Mouse (Mus musculus) urinary bladder, postnatal 14 days (tissue): ENCODE results near the gene Map7.

Experiments used
- DNase-seq: peaks from one replicate; pipeline ENCODE4 v3.0.0; 2021; ENCODE audit warnings: low spot score

The Map7 gene

DNA sequence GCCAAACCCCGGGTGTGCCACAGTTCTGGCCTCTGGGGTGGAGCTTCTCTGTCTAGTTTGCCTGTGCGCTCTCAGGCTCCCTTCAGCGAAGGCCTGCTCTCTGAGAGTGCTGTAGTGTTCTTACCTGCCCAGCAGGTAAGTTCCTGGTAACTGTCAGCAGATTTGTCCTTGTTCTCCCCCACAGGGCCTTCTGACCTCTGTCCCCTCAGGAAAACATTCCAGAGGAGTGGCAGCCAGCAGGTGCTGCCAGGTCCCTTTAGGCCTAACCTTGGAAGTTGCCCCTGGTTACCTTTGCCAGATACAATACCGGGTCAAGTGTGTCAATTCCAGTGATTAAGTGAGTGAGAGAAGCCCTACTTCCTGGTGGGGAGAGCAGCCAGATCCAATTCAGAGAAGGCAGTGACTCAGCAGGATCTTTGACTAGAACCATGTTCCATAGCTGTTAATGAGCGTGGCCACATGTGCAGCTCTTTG, 38.6 kb downstream of the Map7 start:
- no peak for DNase-seq

DNA sequence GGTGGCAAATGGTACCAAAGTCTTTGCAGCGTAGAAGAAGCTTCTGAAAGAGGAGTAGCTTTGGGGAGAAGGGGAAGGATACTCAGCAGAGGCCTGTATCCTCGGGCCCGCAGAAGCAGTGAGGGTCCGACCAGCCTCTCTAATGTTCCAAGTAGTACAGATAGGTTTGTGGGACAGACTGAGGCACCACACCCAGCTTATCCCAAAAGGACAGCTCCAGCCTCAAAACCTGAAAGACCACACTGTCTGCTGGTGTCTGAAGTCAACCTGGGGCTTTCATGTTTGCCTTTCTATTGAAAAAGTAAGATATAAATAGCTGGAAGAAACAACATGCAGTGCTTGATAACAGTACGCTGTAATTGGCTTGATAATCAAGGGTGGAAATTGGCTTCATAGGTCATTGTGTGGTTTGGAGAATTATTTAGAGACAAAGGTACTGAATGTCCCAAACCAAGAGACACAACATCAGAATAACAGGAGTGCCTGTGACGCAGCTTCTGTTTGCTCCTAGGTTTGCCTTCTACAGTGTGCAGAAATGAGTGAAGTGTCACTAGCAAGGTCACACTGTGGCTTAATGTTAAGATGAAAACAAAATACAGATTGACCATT, 42.0 kb downstream of the Map7 start:
- DNase-seq = no peak

DNA sequence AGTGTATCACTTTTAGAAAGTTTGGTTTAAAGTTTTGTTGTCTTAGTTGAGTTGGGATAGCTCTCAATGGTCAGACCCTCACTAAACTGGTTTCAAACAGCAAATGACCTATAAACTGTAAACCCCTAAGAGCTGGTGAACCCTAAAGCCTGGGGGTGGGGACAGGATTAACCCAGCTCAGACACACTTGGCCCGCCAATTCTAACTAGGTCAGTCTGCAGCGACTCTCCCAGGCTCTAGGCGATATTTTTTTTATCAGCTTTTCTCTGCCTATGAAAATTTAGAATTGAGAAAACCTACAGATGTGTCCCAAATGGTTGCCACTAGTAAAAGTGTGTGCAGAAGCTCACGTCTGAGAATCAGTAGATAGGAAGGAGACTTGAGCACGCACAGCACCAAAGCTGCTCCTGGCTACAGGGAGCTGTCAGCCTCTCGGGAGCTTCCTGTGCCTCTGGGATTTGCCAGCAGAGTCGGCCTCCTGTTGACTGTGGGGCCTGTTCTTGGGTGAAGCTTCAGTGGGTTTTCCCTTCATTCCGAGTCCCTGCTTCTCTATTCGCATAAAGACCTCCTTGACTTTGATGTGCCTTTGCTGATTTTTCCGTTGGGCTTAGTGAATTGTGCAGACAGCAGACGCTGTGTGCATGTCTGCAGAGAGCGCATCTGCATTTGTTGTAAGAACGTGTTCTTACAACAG, 46.7 kb downstream of the Map7 start:
- DNase-seq = no peak

- DNase-seq = no peak
These were observed 48.8 kb downstream of the Map7 start for GRCm38 (mm10) chr10:20197039-20197438.

- DNase-seq = no peak
These were observed 50.9 kb downstream of the Map7 start for GRCm38 (mm10) chr10:20198968-20199737.

DNA sequence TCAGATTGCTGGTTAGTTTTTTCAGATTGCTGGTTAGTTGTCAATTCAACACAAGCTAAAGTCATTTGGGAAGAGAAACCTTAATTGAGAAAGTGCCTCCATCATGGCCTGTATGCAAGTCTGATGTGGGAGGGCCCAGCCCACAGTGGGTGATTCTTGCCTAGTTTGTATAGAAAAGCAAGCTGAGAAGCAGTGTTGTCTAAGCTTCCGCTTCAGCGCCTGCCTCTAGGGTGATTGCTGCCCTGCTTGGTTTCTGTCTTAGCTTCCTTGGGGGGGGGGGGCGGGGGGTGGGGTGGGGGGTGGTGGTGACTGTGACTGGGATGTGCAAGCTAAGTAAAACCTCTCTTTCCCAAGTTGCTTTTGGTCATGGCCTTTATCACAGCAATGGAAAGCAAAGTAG, 53.0 kb downstream of the Map7 start:
- no peak for DNase-seq

DNA sequence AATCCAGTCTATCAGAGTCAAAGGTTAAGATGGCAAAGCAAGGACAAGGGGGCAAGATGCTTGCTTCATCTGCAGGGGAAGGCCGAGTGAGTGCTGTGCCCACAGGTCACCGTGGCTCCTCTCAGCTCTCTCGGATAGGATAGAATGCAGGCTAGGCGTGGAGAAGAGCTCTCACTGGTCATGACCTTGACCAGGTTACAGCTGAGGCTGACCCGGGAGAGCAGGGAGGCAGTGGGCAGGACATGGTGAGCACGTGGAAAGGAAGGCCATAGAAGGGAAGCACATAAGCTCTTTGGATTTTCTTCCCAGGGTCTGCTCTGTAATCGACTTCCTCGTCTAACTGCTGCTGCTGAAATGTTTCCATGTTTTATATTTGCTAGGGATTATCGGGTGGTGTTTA, 53.9 kb downstream of the Map7 start:
- no peak for DNase-seq

GRCm38 (mm10) chr10:20202818-20203217, 54.5 kb downstream of the Map7 start:
- no peak for DNase-seq

DNA sequence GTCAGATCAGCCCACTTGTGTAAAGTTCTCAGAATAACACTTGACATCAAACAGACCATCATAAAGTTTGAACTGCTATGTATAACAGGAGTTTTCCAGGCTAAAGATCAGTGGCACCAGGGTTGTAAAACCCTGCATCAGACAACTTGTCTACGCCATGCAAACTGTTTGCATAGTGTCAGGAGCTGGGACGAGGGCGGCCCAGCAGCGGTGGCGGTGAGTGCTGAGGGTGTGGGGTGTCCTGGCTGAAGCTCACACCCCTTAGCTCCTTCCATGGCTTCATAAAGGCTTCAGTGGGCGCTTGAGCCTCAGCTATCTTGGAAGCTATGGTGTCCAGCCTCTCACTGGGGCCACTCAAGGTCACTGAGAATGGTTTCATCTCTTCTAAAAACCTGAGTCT, 55.2 kb downstream of the Map7 start:
- DNase-seq = no peak

GRCm38 (mm10) chr10:20204696-20205431, 56.6 kb downstream of the Map7 start:
- DNase-seq = no peak

- DNase-seq = no peak
These were observed 58.7 kb downstream of the Map7 start for GRCm38 (mm10) chr10:20206966-20207365.

DNA sequence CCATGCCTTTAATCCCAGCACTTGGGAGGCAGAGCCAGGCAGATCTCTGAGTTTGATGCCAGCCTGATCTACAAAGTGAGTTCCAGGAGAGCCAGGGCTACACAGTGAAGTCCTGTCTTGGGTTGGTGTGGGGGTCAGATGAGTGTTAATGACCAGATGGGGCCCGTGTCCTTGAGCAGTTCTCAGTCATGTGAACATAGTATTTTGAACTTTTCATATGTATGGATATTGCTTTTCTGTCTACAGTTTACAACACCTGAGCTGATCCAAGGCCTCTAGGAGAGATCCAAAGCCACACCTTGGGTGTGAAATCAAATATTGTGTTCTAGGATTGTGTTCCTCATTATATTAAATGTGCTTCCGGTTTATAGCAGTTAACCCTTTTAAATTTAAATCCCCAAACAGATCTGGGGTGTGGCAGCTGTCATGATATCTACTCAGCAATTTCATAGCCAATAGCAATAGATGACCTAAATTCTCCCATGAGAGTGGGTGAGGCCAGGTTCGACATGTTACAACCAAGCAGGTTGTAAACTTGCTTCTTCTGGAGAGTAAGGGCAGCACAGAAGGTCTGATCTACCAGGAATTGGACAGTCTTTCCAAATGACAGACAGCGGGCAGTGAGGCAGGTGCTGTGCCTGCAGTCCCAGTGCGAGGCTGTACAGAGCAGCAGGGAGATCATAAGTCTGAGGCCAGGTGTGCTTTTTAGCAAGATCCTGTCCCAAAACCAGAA, 61.5 kb downstream of the Map7 start:
- DNase-seq = no peak

GRCm38 (mm10) chr10:20214418-20214817, 66.1 kb downstream of the Map7 start:
- no peak for DNase-seq

DNA sequence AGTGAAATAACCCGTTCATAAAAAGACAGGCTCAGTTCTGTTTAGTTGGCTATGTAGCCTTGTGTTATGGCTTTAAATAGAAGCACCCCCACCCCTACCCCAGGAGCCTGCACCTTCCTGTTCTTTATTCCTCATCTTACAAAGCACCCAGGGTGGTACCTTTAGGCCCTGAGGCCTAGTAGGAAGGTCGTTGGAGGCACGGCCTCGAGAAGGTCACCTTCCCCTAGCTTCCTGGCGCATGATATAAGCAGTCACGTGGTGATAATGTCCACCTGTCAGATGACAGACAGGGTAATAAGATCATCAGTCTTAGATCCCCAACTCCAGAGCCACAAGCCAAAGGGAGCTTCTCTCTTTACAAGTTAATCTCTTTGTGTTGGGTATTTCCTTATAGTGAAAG, 68.7 kb downstream of the Map7 start:
- no peak for DNase-seq

DNA sequence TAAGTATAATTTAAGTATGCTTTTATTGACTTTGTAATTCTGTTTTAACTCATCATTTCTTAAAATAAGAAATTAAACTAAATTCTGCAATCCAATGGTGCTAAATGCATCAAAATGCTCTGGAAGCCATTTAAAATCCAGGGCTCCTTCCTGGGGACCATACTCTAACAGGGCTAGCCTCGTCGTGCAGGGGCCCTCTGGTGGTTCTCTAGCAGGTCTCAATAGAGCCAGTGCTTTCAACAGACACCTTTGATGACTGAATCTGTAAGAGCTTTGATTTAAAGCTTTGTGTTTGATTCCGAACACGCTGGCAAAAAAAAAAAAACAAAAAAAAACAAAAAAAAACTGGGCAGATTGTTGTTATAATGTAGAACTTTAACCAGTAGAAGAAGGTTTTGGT, 70.6 kb downstream of the Map7 start:
- no peak for DNase-seq

GRCm38 (mm10) chr10:20219538-20219937, 71.3 kb downstream of the Map7 start:
- DNase-seq = no peak

DNA sequence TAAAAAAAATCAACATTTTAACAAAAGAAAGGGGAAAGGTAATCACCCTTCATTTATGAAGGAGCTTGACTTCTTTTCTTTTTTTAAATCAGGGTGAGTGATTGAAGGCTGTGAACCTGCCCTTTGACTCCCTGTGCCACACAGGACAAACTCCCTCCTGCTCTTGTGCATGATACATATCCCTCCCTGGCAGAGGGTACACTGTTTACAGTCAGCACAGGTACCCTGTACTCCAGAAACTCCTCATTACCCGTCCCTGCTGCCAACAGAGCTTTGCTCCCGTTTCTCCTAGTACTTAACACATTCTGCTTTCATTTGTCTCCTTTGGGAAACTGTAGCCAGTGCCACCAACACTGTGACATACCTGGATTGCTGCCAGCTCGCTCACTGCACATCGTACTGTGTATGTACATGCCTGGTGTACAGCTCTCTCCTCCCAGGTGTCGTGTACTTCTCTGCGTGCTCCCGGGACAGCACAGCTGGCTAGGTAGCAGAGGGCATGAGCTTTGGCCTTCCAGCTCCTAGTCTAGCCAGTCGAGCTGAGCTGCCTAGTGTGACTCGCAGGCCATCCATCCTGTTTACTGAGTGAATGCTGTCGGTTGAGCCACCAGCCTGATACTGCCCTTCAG, 72.3 kb downstream of the Map7 start:
- DNase-seq = peak; percentile 38

GRCm38 (mm10) chr10:20222011-20222410, 73.7 kb downstream of the Map7 start:
- DNase-seq = no peak

GRCm38 (mm10) chr10:20226728-20227127, 78.5 kb downstream of the Map7 start:
- DNase-seq = no peak

- no peak for DNase-seq
These were observed 81.8 kb downstream of the Map7 start for GRCm38 (mm10) chr10:20230026-20230425.

DNA sequence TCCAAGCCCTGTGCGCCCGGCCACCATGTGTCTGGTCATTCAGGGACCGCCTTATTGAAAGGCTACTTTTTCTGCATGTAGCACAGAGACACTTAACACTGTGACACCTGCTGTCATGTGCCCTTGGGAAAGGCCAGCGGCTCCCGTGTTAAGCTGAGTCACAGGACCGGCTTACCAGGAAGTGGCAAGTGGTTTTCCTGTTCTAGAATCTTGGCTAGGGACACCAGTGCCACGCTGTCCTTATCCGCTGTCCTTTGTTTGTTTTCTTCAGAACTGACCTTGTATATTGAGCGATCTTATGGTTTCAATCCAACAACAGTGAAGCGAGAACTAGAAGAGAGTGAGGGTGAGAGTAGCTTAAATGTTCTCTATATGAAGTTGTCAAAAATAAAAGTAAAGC, 85.2 kb downstream of the Map7 start:
- no peak for DNase-seq
